Mouse (Mus musculus): ENCODE results near the gene Raver2. TPM values are rescaled to one million over a fixed set of nuclear protein-coding genes. Genes with fewer than 3 reads are reported as not detected.

Gene Raver2
- polyA plus RNA-seq, 1 experiment from 2014 or later = 9.9 TPM

- ATAC-seq (ENCODE audit: low read depth) (no peak), DNase-seq (ENCODE audit: low spot score) (no peak)
- Histone ChIP-seq H3K27me3 (replicated peaks; ENCODE audit: control insufficient read depth, insufficient read depth, low read length) (no peaks in the 10 kb centered on the region), H3K4me2 (ENCODE audit: low read depth, low read length) (no peak overlapping the region), H3K9ac (ENCODE audit: low read depth, low read length) (no peak overlapping the region), H3K4me1 (ENCODE audit: control insufficient read depth, insufficient read depth, low read length) (no peaks in the 10 kb centered on the region), H3K4me3 (ENCODE audit: low read depth, low read length) (no peak overlapping the region), H3K36me3 (ENCODE audit: control insufficient read depth, insufficient read depth, low read length) (peaks cover 53% of the 10 kb centered on the region), H3K27ac (replicated peaks; ENCODE audit: low read depth, low read length) (no peak overlapping the region), H3K9me3 (ENCODE audit: control insufficient read depth, low read length) (no peaks in the 10 kb centered on the region)
- 61% methylated on average over 3 of the region's 3 CpGs for WGBS
These were observed 116.4 kb downstream of the Raver2 start for GRCm38 (mm10) chr4:101185216-101185615.

- Histone ChIP-seq H3K4me1 (ENCODE audit: control insufficient read depth, insufficient read depth, low read length) (no peaks in the 10 kb centered on the region), H3K27me3 (replicated peaks; ENCODE audit: control insufficient read depth, insufficient read depth, low read length) (no peaks in the 10 kb centered on the region), H3K27ac (replicated peaks; ENCODE audit: low read depth, low read length) (no peak overlapping the region), H3K4me3 (ENCODE audit: low read depth, low read length) (no peak overlapping the region), H3K9me3 (ENCODE audit: control insufficient read depth, low read length) (no peaks in the 10 kb centered on the region), H3K36me3 (ENCODE audit: control insufficient read depth, insufficient read depth, low read length) (peaks cover 46% of the 10 kb centered on the region), H3K4me2 (ENCODE audit: low read depth, low read length) (no peak overlapping the region), H3K9ac (ENCODE audit: low read depth, low read length) (no peak overlapping the region)
- no peak for DNase-seq (ENCODE audit: low spot score)
- 88% methylated on average over 5 of the region's 5 CpGs for WGBS
- ATAC-seq (ENCODE audit: low read depth) = no peak
These were observed 117.8 kb downstream of the Raver2 start for GRCm38 (mm10) chr4:101186591-101186990.

GRCm38 (mm10) chr4:101187381-101187780 is 118.6 kb downstream of the Raver2 start:
- no peak overlapping the region for H3K9ac ChIP-seq (ENCODE audit: low read depth, low read length)
- H3K27me3 ChIP-seq (replicated peaks; ENCODE audit: control insufficient read depth, insufficient read depth, low read length) = no peaks in the 10 kb centered on the region
- H3K4me1 ChIP-seq (ENCODE audit: control insufficient read depth, insufficient read depth, low read length) = no peaks in the 10 kb centered on the region
- DNase-seq (ENCODE audit: low spot score) = no peak
- H3K4me2 ChIP-seq (ENCODE audit: low read depth, low read length) = no peak overlapping the region
- no peaks in the 10 kb centered on the region for H3K9me3 ChIP-seq (ENCODE audit: control insufficient read depth, low read length)
- ATAC-seq (ENCODE audit: low read depth) = no peak
- no peak overlapping the region for H3K27ac ChIP-seq (replicated peaks; ENCODE audit: low read depth, low read length)
- no peak overlapping the region for H3K4me3 ChIP-seq (ENCODE audit: low read depth, low read length)
- peaks cover 39% of the 10 kb centered on the region for H3K36me3 ChIP-seq (ENCODE audit: control insufficient read depth, insufficient read depth, low read length)
- WGBS = 83% methylated on average over 4 of the region's 4 CpGs

GRCm38 (mm10) chr4:101192241-101192976 is 123.6 kb downstream of the Raver2 start:
- H3K9me3 ChIP-seq (ENCODE audit: control insufficient read depth, low read length) = no peaks in the 10 kb centered on the region
- no peaks in the 10 kb centered on the region for H3K27me3 ChIP-seq (replicated peaks; ENCODE audit: control insufficient read depth, insufficient read depth, low read length)
- no peak overlapping the region for H3K4me2 ChIP-seq (ENCODE audit: low read depth, low read length)
- peaks cover 21% of the 10 kb centered on the region; the same call in 1 of the 2 replicates for H3K36me3 ChIP-seq (ENCODE audit: control insufficient read depth, insufficient read depth, low read length)
- no peak overlapping the region for H3K27ac ChIP-seq (replicated peaks; ENCODE audit: low read depth, low read length)
- H3K4me3 ChIP-seq (ENCODE audit: low read depth, low read length) = no peak overlapping the region
- H3K9ac ChIP-seq (ENCODE audit: low read depth, low read length) = no peak overlapping the region
- DNase-seq (ENCODE audit: low spot score) (no peak), ATAC-seq (ENCODE audit: low read depth) (no peak)
- WGBS = 88% methylated on average over 5 of the region's 5 CpGs
- H3K4me1 ChIP-seq (ENCODE audit: control insufficient read depth, insufficient read depth, low read length) = peaks cover 4% of the 10 kb centered on the region; the same call in 1 of the 2 replicates

GRCm38 (mm10) chr4:101194170-101194569 is 125.4 kb downstream of the Raver2 start:
- 70% methylated on average over 1 of the region's 1 CpGs for WGBS
- Histone ChIP-seq H3K4me1 (ENCODE audit: control insufficient read depth, insufficient read depth, low read length) (peaks cover 13% of the 10 kb centered on the region; the same call in 1 of the 2 replicates), H3K4me2 (ENCODE audit: low read depth, low read length) (no peak overlapping the region), H3K27ac (replicated peaks; ENCODE audit: low read depth, low read length) (no peak overlapping the region), H3K9me3 (ENCODE audit: control insufficient read depth, low read length) (no peaks in the 10 kb centered on the region), H3K4me3 (ENCODE audit: low read depth, low read length) (no peak overlapping the region), H3K27me3 (replicated peaks; ENCODE audit: control insufficient read depth, insufficient read depth, low read length) (no peaks in the 10 kb centered on the region), H3K36me3 (ENCODE audit: control insufficient read depth, insufficient read depth, low read length) (peaks cover 8% of the 10 kb centered on the region; the same call in 1 of the 2 replicates), H3K9ac (ENCODE audit: low read depth, low read length) (no peak overlapping the region)
- DNase-seq (ENCODE audit: low spot score) (no peak), ATAC-seq (ENCODE audit: low read depth) (no peak)

- DNase-seq (ENCODE audit: low spot score) (no peak), ATAC-seq (ENCODE audit: low read depth) (no peak)
- no peak overlapping the region for H3K4me3 ChIP-seq (ENCODE audit: low read depth, low read length)
- no peak overlapping the region for H3K27ac ChIP-seq (replicated peaks; ENCODE audit: low read depth, low read length)
- H3K4me1 ChIP-seq (ENCODE audit: control insufficient read depth, insufficient read depth, low read length) = peaks cover 13% of the 10 kb centered on the region; the same call in 1 of the 2 replicates
- no peaks in the 10 kb centered on the region for H3K36me3 ChIP-seq (ENCODE audit: control insufficient read depth, insufficient read depth, low read length)
- H3K9me3 ChIP-seq (ENCODE audit: control insufficient read depth, low read length) = no peaks in the 10 kb centered on the region
- no peak overlapping the region for H3K9ac ChIP-seq (ENCODE audit: low read depth, low read length)
- no peaks in the 10 kb centered on the region for H3K27me3 ChIP-seq (replicated peaks; ENCODE audit: control insufficient read depth, insufficient read depth, low read length)
- WGBS = 86% methylated on average over 2 of the region's 2 CpGs
- H3K4me2 ChIP-seq (ENCODE audit: low read depth, low read length) = no peak overlapping the region
These were observed 127.6 kb downstream of the Raver2 start for GRCm38 (mm10) chr4:101196407-101196806.

- Histone ChIP-seq H3K9ac (ENCODE audit: low read depth, low read length) (no peak overlapping the region), H3K9me3 (ENCODE audit: control insufficient read depth, low read length) (no peaks in the 10 kb centered on the region), H3K27ac (replicated peaks; ENCODE audit: low read depth, low read length) (no peak overlapping the region), H3K4me1 (ENCODE audit: control insufficient read depth, insufficient read depth, low read length) (peaks cover 13% of the 10 kb centered on the region; the same call in 1 of the 2 replicates), H3K4me3 (ENCODE audit: low read depth, low read length) (no peak overlapping the region), H3K36me3 (ENCODE audit: control insufficient read depth, insufficient read depth, low read length) (no peaks in the 10 kb centered on the region), H3K27me3 (replicated peaks; ENCODE audit: control insufficient read depth, insufficient read depth, low read length) (no peaks in the 10 kb centered on the region), H3K4me2 (ENCODE audit: low read depth, low read length) (no peak overlapping the region)
- DNase-seq (ENCODE audit: low spot score) (peak; percentile 75), ATAC-seq (ENCODE audit: low read depth) (no peak)
- 37% methylated on average over 9 of the region's 9 CpGs for WGBS
These were observed 128.8 kb downstream of the Raver2 start for GRCm38 (mm10) chr4:101197421-101198170.

- Histone ChIP-seq H3K4me2 (ENCODE audit: low read depth, low read length) (no peak overlapping the region), H3K9me3 (ENCODE audit: control insufficient read depth, low read length) (no peaks in the 10 kb centered on the region), H3K9ac (ENCODE audit: low read depth, low read length) (no peak overlapping the region), H3K27me3 (replicated peaks; ENCODE audit: control insufficient read depth, insufficient read depth, low read length) (no peaks in the 10 kb centered on the region), H3K27ac (replicated peaks; ENCODE audit: low read depth, low read length) (no peak overlapping the region), H3K4me1 (ENCODE audit: control insufficient read depth, insufficient read depth, low read length) (peaks cover 18% of the 10 kb centered on the region; the same call in 1 of the 2 replicates), H3K4me3 (ENCODE audit: low read depth, low read length) (no peak overlapping the region), H3K36me3 (ENCODE audit: control insufficient read depth, insufficient read depth, low read length) (no peaks in the 10 kb centered on the region)
- WGBS = 51% methylated on average over 2 of the region's 2 CpGs
- DNase-seq (ENCODE audit: low spot score) (no peak), ATAC-seq (ENCODE audit: low read depth) (no peak)
These were observed 129.6 kb downstream of the Raver2 start for GRCm38 (mm10) chr4:101198333-101198732.
